Mouse (Mus musculus) heart, postnatal 10 days (tissue): Measurements from ENCODE around the gene Cx3cr1. TPM values are rescaled to one million over a fixed set of nuclear protein-coding genes. Genes with fewer than 3 reads are reported as not detected.

Source experiments
- DNase-seq, 2 experiments: peaks; one replicate each; pipeline ENCODE4 v3.0.0; 2021
- intact Hi-C: fragments of 180-260 bp; cut with DNase I; formaldehyde crosslinking; loops from one replicate; pipeline ENCODE4 v1.15.1; 2025
- total RNA-seq, 2 experiments: library from RNA; stranded (reverse); gene quantifications; 2 replicates each; pipeline ENCODE4 v1.2.3; 2021

The Cx3cr1 gene
- total RNA-seq, 2 experiments from 2014 or later = 3.9 to 7.1 TPM

GRCm38 (mm10) chr9:120083158-120083894 is 13.6 kb upstream of the Cx3cr1 start:
- intact Hi-C loops = no loop called here
- no peak for DNase-seq

- DNase-seq = no peak
- intact Hi-C loops = no loop called here
Measured at GRCm38 (mm10) chr9:120082691-120083090, 13.0 kb upstream of the Cx3cr1 start.

- no peak for DNase-seq
- intact Hi-C loops = no loop called here
Measured at GRCm38 (mm10) chr9:120081967-120082366, 12.3 kb upstream of the Cx3cr1 start.

- no peak for DNase-seq
- intact Hi-C loops = no loop called here
Measured at GRCm38 (mm10) chr9:120081247-120081646, 11.6 kb upstream of the Cx3cr1 start.

- peak; percentile 37 to 40 for DNase-seq
Measured at GRCm38 (mm10) chr9:120080546-120081108, 10.9 kb upstream of the Cx3cr1 start.

GRCm38 (mm10) chr9:120079901-120080300 is 10.2 kb upstream of the Cx3cr1 start:
- intact Hi-C loops = no loop called here
- no peak for DNase-seq

More at GRCm38 (mm10) chr9:120080546-120081108, 10.9 kb upstream of the Cx3cr1 start:
- intact Hi-C loops = no loop called here

- DNase-seq = no peak
- intact Hi-C loops = no loop called here
Measured at GRCm38 (mm10) chr9:120078241-120078640, 8.6 kb upstream of the Cx3cr1 start.

GRCm38 (mm10) chr9:120074516-120074915 is 4.8 kb upstream of the Cx3cr1 start:
- DNase-seq = no peak
- intact Hi-C loops = no loop called here

- DNase-seq = peak; percentile 89 to 94
- intact Hi-C loops = loop anchor here (2.0 kb wide), 2 partner anchors 44 to 110 kb away; no protein-coding TSS in a partner anchor
Measured at GRCm38 (mm10) chr9:120073169-120073568, 3.5 kb upstream of the Cx3cr1 start.

- intact Hi-C loops = no loop called here
Measured at GRCm38 (mm10) chr9:120071251-120071650, 1.6 kb upstream of the Cx3cr1 start.

GRCm38 (mm10) chr9:120068047-120068446 is 1.6 kb downstream of the Cx3cr1 start:
- DNase-seq = peak in 1 of 2 experiments; percentile 9
- intact Hi-C loops = no loop called here

More at GRCm38 (mm10) chr9:120071251-120071650, 1.6 kb upstream of the Cx3cr1 start:
- peak; percentile 12 to 36 for DNase-seq

GRCm38 (mm10) chr9:120067609-120068008 is 2.1 kb downstream of the Cx3cr1 start:
- DNase-seq = no peak

GRCm38 (mm10) chr9:120064317-120064716 is 5.4 kb downstream of the Cx3cr1 start:
- no peak for DNase-seq
- intact Hi-C loops = no loop called here

More at GRCm38 (mm10) chr9:120067609-120068008, 2.1 kb downstream of the Cx3cr1 start:
- intact Hi-C loops = no loop called here

- no peak for DNase-seq
- intact Hi-C loops = no loop called here
Measured at GRCm38 (mm10) chr9:120058730-120059129, 10.9 kb downstream of the Cx3cr1 start.

GRCm38 (mm10) chr9:120056201-120056600 is 13.5 kb downstream of the Cx3cr1 start:
- no peak for DNase-seq
- intact Hi-C loops = no loop called here

- no peak for DNase-seq
- intact Hi-C loops = no loop called here
Measured at GRCm38 (mm10) chr9:120054545-120055277, 15.0 kb downstream of the Cx3cr1 start.

GRCm38 (mm10) chr9:120049407-120049806 is 20.3 kb downstream of the Cx3cr1 start:
- no peak for DNase-seq
- intact Hi-C loops = no loop called here

- intact Hi-C loops = no loop called here
- DNase-seq = no peak
Measured at GRCm38 (mm10) chr9:120048495-120048894, 21.2 kb downstream of the Cx3cr1 start.

- no peak for DNase-seq
- intact Hi-C loops = no loop called here
Measured at GRCm38 (mm10) chr9:120043115-120043514, 26.6 kb downstream of the Cx3cr1 start.

GRCm38 (mm10) chr9:120037414-120037813 is 32.3 kb downstream of the Cx3cr1 start:
- no peak for DNase-seq
- intact Hi-C loops = no loop called here

- DNase-seq = no peak
- intact Hi-C loops = no loop called here
Measured at GRCm38 (mm10) chr9:120034375-120034774, 35.3 kb downstream of the Cx3cr1 start.
